Mouse (Mus musculus) cerebellum, postnatal 36 days (tissue): ENCODE data around the gene Slc11a2.

Experiments
- DNase-seq, 2 experiments: peaks; one replicate each; pipeline ENCODE4 v3.0.0; 2021 to 2022; ENCODE audit warnings: mixed read lengths in 2 of 2

Slc11a2 gene

DNA sequence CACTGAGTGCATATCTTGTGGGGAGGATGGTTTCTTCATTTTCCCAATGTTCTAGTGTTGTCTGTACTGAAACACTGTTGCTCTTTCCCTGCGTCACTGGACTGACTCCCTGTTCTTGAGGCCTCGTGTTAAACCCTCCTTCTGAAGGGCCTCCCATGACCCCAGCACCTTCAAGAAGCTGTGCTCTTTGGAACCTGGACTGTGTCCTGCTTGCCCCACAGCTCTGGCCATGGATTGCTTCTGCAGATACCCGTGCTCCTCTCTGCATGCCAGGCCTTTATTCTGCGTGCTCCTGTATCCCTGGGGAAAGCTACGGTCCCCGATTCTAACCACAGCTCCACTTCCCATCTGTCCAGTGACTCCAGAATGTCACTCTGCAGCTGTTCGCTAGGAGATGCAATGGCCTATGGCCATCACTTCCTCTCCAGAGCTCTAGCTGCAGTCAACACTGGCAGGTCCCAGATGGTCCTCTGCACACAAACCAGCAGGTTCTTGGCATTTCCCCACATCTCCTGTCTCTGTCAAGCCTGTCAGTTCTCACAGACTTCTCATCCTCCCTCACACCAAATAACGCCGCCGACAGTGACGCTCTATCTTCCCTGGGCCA lies 5.2 kb upstream of the Slc11a2 start:
- peak; percentile 25 to 44 for DNase-seq

DNA sequence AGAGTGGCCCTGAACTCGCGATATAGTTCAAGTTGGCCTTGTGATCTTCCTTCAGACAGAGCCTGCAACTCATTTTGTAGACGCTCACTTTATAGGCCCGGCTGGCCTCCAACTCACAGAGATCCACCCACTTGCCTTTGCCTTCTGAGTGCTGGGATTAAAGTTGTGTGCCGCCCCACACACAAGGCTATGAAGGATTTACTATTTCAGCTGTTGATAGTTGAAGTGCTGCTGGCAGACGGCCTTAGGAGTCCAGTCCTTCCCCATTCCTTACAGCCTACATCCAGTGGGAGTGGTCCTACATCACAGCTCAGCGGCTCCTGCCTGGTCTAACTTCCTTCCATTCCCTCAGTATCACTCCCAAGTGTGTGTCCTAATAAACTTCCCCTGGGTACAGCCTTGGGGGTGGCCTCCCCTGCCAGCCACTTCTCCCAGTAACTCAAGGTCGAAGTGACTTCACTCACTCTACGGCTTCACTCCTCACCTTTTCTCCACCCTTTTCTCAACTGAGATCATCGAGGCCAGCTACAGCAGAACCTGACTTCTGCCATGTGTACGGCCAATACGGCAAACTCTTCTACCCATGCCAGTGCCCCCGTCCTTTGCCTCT lies 3.5 kb upstream of the Slc11a2 start:
- no peak for DNase-seq

DNA sequence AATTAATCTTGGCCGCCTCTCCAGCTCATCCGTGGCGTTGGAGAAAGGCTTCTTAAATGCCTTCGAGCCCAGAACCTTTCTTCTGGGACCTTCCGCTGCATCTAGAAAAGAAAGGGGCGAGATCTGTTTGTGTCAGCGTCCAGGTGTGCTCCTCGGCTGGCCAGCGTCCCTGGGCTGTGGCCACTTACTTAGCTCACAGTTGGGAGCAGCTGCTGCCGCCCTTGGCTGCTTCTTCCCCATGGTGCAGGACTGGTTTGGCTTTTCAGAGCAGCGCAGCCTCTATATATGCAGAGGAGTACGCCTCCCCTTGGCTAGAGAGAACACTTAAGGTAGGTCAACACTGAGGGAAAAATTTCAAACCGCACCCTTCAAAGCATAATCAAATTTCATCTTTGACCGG lies 956 bp downstream of the Slc11a2 start:
- DNase-seq: peak in 1 of 2 experiments; percentile 9

DNA sequence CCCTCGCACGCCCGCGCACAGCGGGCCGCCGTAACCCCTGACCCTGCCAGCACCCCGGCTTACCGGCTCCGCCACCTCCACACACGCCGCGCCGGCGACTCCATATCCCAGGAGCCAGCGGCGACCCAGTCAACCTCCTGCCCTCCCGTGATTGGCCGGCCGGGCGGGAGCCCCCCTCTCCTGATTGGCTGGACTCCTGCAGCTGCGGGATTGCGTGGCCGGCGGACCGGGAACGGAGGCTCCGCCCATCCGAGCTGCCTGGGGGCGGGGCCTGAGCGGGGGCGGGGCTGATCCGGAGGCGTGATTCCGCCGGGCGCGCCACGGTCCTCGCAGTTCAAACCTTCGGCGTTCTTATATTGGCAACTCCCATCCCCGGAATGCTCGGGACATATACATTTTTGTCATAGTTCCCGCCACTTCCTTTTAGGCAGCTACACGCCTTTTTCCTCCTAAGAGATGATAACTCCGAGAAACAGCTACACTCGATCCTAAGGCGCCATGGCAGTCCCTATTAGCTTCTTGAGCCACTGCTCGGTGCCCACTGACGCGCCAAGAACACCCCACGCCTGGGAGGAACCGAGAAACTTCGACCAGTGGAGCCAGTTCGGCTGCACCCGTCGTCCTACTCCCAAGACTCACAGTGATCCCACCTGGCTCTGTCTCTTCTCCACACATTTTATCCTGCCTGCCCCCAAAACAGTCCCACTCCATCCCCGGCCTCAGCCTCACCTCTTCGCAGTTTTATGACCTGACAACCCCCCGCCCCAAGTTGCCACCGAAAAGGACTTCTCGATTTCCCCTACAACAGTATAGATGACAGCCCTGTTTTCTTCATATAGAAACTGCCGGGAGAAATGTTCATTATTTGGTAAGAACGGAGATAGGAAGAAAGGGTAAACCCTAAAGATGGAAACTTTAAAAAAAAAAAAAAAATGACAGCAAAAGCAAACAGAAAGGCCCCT lies 1.7 kb downstream of the Slc11a2 start:
- peak; percentile 94 to 97 for DNase-seq

DNA sequence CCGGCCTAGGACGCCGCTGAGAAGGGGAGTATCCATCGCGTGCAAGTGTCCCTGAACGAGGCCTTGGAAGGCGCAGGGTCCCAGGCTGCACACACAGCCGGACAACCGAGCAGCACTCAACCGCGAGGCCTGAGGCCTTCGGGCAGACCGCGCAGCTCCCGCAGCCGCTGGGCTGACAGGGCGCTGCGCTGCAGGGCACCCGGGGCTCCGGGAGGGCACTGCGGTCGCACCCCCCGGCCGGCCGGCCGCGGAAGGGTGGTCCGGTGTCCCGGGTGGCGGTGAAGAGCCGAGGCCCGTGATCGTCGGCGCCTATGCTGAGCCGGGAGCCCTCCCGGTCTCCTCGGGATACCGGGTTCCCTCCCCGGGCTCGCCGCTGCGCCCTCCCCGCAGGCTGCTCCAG lies 2.4 kb downstream of the Slc11a2 start:
- DNase-seq: no peak

DNA sequence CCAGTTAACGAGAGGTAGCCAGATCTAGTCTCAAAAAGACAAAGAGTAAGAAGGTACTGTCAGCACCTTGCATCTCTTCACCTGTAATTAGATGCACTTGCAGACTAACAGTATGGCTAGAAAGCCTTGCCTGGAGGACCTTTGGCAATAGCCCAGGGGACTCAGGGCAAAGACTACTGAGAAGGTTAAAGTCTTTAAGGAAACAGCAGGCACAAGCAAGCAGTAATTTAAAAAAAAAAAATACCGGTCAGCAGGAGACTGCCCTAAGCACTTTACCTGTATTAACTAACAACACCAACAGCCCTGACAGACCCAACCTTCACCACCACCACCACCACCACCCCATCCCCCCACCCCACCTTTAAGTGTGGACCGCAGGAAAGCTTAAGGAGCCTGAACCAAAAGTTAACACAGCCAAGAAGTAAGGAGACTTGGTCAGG lies 3.1 kb downstream of the Slc11a2 start, which contains the start of gene Gm5475:
TSS of gene Gm5475 (plus strand) at position 390 of the 440 bp plus-strand sequence.
- peak in 1 of 2 experiments; percentile 10 for DNase-seq

DNA sequence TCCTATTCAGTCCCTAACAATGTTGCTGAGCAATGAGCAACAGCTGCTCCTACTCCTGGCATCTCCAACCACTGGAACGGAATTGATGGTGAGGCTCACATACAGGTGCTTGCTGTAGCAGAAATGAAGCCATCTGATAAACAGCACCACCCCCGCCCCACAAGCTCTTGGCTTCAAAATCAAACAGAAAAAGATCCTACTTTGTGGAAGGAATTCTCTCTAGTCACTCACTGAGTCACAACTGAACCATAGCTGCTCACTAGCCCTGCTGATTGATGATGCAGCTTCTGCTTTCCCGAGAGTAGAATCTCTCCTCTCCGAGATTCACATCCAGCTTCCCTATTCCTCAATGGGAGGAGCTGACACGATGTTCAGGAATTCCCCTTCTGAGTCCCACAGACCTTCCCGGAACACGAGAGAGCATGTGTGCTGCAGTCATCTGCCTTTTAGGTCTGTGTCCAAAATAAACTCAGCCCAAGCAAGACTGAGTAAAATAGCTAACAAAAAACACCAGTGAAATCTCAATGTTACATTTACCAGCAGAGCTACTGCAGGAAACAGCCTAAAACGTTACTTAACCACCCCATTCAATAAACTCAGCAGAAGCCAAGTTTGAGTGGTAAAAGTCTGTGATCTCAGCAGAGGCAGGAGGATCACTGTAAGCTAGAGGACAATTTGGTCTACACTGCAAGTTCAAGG lies 3.7 kb downstream of the Slc11a2 start:
- no peak for DNase-seq

DNA sequence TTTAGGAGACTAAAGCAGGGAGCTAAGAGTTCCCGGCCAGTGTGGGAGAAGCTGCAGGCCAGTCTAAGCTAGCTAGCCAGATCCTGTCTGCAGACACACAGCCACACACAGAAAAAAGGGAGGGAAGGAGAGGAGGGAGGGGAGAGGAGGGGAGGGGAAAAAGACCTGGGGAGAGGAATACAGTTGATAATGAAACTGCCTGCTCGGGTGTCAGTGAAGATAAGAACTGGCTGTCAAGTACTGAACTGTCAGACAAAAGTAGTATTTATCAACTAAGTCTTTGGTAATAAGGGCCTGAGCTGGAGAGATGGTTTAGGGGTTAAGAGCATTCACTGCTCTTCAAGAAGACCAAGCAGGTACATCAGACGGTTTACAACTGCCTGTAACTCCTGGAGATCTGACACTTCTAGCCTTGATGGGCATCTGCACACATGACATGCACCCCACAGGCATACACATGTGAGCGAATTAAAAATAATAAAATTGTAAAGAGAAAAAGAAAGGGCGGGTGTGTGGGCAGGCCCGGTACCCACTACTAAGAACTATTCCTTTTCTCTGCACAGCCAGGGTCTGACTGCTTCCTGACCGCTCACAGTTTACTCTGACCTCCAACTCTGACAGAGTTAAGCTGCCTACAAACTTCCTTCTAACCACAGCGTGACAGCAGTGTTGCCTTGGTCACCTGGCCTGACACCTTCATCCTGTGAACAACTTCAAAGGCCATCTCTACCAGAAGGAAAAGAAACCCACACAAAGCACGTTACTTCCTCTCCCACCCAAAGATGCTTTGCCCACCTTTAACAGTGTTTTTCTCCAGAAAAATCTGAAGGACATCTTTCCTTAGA lies 4.7 kb downstream of the Slc11a2 start:
- no peak for DNase-seq

DNA sequence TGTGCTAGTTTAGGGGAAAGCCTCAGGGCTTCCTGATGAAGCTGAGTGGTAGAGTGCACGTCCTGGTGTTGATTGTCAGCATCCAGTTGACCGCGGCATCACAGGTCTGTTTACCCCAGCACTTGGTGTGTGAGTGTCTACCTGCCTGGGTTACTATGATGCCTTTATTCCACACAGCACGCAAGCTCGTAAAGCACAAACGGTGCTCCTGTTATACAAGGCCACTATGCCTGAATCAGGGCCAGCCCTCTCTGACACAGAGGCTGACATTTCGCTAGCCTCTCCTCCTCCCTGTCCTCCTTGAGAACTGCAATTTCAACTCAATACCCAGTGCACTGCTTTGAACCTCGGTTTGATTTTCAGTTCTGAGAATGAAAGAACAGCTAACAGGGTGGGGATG lies 5.6 kb downstream of the Slc11a2 start:
- peak in 1 of 2 experiments; percentile 11 for DNase-seq

DNA sequence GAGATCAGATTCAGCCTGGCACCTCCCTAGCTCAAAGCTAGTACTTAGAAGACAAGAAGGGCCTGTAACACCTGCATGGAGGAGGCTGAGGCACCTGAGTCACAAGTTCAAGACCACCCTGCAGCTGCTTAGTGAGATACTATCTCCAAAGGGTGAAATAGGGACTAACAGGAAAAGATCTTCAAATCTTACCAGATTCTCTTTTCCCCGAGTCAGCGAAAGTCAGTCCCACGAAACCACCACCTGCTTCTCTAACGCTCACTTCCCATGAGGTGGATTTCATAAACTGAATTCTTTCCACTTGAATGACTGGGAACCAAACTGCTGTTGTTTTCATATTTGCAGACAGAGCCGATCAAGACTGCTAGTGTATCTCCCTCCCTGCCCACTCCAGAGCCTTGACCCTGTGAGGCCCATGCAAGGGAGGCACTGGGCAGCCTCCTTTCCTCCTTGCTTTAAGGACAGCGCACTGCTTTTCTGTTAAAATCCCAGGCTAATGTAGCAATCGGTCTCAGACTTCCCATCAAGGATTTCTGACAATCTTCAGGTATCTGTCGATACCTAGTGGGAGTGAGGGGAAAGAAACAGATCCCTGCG lies 6.9 kb downstream of the Slc11a2 start:
- no peak for DNase-seq

DNA sequence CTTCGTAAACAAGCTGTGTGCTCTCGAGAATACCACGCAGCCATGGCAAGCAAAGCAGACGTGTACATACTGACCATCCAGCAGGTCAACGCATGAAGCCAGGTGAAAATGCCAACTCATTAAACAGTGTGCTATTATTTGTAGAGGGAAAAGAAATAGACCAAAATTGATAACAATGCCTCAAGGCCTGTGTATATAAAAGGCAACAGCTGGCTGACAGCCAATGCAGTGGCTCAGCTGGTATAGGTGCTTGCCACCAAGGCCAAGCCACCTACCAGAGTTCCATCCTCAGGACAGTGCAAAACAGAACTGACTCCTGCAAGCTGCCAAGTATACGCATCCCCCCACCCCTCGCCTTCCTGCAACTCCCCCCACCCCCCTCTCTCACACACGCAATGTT lies 9.2 kb downstream of the Slc11a2 start:
- peak; percentile 15 to 19 for DNase-seq

DNA sequence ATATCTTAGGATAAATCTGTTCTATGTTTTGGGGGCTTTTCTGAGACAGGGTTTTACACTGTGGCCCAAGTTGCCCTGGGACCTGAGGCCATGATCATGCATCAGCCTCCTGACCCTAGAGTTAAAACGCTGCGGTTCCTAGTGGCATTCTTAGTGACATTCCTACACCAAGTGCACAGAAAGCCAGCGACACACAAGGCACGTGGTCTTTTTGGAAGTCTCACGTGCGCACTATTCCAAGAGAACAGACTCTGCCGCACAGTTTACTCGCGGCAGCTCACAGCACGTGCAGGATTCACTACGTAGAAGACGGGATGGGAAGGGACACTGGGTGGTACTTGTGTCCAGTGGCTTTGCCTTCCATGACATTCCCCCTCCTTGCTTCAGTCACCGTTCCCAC lies 9.9 kb downstream of the Slc11a2 start:
- DNase-seq: no peak

DNA sequence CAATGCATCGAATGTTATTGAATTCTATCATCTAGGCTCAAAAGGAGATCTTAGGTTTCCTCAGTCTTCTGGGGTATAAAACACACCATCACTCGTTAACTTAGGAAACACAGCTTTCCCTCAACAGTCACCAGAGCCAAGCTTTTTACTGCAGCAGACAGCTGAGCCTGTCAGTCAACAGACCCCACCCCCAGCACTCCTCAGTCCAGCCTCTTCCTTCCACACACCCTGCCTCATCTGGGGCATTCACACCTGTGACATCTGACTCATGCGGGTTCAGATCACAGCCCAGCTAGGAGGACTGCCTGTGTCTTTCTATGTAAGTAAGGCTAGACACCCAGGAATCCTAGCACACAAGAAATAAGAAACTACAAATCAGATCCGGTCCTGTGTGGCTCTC lies 10.9 kb downstream of the Slc11a2 start:
- DNase-seq: no peak

DNA sequence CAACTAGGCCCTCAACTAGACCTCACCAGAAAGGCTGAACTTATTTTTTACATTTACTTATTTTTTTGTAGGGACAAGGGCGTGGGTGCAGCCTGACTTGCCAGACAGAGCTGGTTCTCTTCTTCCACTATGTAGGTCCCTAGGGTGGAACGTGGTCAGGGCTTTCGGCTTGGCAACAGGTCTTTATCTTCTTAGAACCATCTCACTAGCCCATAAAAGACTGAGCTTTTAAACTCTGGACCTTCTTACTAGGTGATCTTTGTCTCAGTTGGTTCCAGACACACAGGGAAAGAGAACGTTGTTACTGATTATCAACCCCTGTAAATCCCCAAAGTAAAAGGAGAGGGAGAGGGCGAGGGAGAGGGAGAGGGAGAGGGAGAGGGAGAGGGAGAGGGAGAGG lies 11.6 kb downstream of the Slc11a2 start:
- no peak for DNase-seq

DNA sequence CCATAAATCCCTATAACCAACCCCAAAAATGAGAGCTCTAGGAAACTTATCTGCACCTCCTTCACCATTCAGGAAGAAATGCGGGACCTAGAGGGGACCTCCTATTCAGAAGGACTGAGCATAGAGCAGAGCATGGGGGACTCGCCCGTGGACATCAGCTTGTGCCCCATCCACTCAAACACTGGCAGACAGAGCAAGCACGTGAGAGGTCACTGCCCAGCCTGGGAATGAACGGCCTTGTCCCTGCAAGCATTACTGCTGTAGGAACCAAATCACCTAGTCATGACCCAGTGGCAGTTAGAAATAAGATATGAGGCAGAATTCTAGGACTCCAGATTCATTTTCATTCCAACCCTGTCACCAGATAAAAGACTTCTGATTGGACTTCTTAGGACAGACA lies 13.1 kb downstream of the Slc11a2 start:
- DNase-seq: no peak

DNA sequence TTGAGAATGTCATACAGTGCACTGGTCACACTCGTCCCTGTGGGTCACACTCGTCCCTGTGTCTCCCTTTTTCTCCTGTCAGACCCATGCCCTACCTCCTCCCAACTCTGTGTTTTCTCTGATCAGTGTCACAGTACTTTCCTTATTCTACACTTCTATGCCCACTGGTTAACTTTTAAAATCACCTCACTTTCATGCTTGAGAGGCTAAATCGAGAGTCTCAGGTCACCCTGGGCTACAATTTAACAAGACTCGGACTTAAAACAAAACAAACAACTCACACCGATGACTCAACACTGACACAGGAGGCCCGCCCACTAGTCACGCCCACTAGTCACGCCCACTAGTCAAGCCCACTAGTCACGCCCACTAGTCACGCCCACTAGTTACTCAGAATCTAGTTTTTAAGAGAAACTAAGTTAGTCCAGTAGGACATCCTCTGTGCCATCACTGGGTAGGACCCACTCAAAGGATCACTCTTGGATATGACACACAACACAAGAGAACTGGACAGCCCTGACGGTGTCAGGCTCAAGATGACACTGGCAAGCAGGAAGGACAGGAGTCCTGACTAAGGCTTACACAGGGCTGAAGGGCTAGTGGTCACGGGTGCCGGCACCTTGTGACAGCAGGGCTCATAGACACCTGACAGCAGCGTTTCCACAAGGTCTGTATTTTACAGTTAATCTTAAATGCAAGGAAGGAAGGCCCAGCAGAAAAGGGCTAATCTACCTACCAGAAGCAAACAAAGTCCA lies 13.8 kb downstream of the Slc11a2 start:
- no peak for DNase-seq

DNA sequence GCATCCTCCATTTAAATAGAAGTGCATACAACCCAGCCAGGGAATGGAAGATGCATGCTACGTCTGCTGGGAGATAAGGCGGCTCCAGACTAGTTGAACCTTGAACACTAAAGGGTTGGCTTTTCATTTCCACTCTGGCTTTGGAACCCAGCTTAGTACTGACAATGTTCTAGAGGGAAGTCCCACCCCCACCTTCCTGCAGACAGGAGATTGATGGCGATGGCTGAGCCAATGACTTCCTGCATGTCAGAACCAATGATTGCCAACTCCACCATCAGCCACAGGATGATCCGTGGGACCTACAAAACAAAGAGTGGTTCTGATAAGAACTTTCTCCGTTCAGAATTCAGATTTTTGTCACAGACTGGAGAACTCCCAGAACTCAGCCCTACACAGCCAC lies 18.8 kb downstream of the Slc11a2 start:
- no peak for DNase-seq

DNA sequence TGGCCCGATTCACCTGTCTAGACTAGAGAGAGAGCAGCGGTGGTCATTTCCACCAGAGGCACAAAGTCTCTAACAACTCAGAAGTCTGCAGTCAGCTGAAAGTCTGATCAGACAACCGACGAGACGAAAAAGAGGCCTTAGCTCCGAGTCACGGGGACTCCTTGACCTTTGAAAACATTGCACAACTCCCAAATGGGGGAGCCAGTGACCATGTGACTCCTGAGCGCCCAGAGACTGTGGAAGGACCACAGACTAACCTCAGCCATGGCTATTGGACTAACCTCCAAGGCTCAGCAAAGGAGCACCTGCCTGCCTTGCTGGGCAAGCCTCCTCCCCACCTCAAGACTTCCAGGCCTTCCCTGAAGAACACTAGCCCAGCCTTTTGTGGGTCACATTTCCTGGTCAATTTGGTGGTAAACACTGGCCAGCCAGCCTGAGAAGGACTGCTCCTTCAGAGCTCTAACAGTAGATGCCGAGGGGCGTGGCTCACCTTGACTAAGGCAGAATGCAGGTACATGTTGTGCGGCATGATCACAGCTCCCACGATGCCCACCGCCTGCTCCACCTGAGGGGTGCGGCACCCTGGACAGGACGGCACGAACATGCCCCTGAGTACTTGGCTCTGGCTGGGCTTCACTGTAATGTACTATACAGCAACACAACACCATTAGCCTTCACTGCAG lies 21.4 kb downstream of the Slc11a2 start:
- no peak for DNase-seq

DNA sequence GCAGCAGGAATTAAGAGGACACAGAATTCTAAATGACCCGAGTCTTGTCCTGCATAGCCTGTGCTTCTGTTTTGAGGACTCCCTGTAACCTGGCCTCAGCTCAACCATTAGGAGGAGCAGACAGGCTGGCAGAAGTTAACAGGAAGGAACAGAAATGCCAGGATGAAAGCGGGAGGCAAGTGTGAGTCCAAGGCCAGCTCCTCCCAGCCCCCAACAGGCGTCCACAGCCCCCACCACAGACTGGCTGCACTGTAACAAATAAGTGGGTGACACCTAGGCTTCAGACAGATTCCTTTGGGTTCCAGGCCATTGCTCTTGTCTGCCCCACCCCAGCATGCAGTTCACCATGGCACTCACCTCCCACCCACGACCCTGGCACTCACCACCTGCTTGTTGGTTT lies 22.1 kb downstream of the Slc11a2 start:
- DNase-seq: no peak

DNA sequence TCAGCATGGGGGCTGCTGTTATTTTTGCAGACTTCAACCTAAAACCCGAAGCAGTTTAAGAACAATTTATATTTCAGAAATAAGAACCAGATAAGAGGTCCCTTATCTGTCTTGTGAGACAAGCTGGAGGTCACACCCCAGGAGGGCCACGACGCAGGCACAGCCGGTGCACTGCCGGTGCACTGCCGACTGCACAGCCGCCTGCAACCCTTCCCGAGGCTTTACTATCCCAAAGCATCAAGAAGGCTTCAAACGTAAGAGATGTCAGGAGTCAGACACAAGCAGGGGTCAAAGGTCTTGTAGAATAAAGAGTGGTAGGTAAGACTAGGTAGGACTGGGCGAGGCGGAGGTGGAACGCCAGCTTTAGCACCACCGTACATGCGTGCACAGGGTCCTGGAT lies 22.5 kb downstream of the Slc11a2 start:
- DNase-seq: no peak
